Mouse (Mus musculus) ovary, postnatal 14 days (tissue): ENCODE data around the gene Ms4a6d.
"Not testable (repeated sequence)": the region's sequence is repeated elsewhere in the genome, so short reads cannot be mapped to it uniquely, and the experiment has no call there.

ENCODE experiments used
- DNase-seq: peaks from one replicate; pipeline ENCODE4 v3.0.0; 2022; ENCODE audit warnings: low spot score

The Ms4a6d gene

DNA sequence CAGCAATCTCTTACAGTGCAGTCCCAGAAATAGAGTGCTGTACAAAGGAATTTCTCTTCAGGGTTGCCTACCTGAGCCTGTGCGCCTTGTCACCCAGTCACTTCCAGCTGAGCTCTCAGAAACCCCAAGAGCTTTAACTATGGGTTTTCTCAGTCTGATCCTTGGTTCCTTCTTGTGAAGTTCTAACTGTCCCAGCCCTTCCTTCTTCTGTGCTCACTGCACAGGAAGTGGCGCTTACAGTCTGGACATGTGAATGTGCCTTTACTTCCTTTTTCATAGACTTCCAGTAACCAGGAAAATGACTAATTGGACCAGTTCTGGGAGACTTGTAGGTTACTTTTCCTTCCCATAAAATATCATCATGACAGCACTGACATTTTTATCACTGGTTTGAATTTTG is at the start of gene Ms4a6d:
TSS of gene Ms4a6d (minus strand) at position 247 of the 400 bp plus-strand sequence.
- DNase-seq = no peak

DNA sequence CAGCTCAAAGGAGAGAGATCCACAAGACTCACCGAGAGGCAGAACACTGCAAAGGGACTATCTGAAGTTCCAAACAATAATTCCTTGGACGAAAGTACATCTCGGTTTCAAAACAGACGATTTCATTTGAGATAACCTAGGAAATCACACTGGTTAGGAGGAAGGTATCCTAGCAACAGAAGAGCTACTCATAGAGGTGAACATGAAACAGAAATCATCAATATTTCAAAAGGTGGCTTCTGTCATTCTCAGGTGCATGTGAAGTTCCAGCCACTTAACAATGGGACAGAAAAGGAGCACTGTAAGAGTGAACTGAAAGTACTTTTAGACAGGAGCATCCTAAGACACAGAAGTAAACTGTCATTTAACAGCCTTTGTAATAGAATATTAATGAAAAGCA is 44.9 kb upstream of the Ms4a6d start:
- no peak for DNase-seq

DNA sequence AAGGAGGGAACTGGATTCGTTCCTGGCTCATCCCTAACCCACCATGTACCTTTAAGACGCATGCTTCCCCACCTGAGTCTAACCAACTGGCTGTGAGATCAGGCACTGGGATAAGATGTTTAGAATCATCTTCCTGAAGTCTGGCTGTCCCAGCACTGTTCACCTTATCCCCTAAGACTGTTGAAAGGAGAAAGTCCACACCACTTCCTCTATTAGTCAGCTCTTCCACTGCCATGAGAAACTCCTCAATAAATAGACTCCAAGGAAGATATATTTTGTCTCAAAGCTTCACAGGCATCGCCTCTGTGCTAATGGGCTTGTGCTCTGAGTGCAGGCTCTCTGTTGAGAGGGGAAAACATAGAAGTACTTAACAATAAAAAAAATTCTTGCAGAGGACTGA is 41.5 kb upstream of the Ms4a6d start:
- DNase-seq = no peak

DNA sequence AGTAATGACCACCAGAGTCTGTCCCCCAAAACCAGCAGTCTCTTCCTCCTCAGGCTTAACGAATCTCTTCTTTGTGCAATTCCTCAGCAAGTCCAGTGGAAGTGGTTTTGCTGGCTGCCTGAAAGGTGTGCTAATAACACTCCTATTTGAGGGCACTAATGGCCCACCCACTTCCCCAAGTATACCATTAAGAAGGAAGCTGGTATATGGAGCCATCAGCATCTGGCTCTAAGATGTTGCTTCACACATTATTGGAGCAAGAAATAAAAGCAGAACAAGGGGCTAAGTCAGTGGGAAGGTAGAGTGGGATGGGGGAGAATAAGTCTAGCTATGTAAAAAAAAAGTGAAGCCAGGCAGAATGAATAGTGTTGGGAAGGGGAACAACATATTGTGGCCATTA is 36.1 kb upstream of the Ms4a6d start, which contains the start of gene Ms4a3:
TSS of gene Ms4a3 (minus strand) at position 120 of the 400 bp plus-strand sequence.
- no peak for DNase-seq

DNA sequence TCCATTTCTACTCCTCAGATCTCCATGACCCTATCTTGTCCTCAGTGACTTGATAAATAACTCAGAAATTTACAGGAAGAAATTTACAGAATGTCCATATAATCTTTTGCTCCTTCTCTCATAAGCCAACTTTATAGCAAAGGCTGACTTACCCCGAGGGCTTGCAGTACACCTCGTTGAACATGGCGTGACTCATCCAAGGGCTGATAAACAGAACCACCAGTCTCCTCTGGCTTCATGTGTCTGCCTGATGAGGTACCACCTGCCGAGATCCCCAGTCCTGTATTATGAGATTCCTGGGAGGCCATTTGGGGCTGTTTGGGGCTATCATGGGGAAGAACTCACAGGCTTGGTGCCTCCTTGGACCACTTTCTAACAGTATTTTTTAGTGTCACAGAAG is 34.4 kb upstream of the Ms4a6d start:
- no peak for DNase-seq

DNA sequence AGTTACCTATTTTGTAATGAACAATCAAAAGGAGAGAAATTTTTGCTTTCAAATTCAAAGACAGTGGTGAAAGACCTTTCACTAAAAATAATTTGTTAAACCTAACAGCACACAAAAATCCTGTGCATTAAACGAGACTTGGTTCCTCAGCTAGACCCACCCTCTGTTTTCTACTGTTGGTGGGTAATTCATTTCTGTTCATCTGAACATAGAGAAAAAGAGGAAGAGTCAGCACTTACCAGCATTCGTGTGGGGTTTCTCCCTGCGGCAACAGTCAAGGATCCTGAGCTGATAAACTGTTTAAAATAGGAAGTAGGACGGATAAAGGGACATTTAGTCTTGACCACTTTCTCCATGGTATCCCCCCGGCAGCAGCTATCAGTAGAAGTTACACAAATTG is 30.9 kb upstream of the Ms4a6d start:
- DNase-seq = no peak

DNA sequence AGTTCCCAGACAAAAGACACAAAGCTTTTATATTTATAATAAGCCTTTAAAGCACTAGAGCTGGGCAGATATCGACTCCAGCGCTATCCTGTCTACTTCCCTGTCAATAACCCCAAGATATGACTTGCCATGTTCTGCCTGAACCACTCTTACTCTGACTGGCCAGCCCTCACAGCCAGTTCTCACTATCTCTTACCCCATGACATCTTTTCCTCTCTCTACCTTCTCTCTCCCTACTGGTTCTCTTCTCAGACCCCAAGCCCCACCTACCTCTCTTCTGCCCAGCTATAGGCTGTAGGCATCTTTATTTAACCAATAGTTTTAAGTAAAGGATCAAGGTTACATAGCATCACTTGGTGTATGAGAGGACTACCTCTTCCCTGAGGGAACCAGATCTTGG is 29.7 kb upstream of the Ms4a6d start:
- DNase-seq = no peak

DNA sequence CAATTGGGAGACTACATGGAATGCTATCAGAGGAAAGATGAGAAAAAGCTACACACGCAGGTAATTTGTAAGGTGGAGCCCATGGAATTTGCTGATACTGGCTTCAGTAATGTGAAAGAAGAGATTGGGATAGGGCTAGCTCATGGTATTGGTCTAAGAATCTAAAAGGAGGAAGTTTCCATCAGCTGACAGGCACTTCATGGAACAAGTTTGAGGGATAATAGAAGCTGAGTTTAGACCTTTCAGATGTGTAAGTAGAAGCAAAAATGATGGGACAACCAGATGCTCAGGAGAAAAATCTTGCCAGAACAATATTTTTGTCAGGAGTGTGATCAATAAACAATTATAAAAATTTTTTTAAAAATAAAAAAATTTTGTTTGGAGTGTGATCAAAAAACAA is 29.1 kb upstream of the Ms4a6d start:
- DNase-seq = no peak

DNA sequence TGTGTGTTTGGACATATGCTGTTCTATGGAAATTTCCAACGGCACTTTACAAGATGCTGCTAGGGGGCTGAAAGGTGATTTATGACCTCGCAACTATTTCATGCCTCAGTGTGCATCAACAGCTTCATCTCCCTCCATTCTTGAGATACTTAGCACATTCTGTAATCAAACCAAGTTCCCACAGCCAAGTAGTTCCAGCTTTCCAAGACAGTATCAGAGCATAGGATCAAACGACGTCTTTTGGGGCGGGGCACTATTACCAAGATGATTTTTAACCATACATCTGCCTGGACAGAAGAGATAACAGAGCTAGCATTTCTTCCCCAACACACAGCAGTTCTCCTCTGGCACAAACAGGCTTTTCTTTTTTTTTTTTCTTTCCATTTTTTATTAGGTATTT is 20.6 kb upstream of the Ms4a6d start:
- DNase-seq = no peak

DNA sequence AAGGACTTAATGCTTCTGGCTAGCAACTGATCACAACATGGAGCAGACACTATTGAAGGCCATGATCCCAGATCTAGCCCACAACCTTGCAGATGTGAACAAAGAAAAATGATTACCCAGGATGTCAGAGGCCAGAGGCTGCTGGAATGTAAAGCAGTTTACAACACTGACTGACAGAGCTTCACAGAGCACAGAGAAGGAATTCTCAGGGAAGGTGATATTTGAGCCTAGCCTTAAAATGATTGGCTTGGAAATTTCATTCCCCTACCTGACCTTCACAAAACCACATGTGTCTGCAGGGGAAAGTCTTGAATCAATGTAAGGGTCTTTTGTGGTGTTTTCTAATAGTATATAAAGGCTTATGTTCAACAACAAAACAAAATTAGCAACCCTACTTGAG is 20.2 kb upstream of the Ms4a6d start:
- no peak for DNase-seq

DNA sequence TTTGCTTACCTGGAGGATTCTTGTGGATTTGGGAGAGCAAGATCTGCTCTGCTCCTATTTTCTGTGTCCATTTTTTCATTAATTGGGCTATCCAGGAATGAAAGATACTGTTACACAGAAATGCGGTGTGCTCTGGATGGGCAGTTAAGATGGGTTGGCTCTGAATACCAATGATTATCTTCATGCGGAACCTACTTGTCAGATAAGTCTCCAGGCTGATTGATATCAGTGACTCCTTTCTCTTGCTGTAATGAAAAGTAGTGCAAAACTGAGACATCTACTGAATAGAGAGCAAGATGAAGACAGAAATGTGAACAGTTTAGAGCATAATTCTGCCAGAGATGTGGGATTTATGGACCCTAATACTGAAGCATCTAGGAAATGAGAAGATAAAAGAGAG is 18.9 kb upstream of the Ms4a6d start, which contains the start of gene Ms4a2:
TSS of gene Ms4a2 (minus strand) at position 169 of the 400 bp plus-strand sequence.
- DNase-seq = no peak

DNA sequence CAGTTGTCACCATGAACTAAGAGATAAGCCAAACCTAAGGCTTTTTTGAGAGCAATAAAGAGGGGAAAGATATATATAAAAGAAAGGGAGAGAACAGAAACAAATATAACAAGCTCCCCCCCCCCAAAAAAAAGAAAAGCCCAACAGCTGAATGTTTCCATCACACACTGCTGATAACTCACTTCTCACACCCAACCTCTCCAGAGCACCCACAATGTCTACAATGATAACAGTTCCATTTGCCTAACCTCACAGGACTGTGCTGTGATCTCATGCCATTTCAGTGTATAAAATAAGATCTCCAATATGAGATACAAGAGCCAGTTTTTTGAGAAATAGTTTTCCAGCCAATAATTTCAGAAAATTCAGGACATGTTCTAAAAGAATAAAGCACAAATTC is 13.3 kb upstream of the Ms4a6d start:
- no peak for DNase-seq

DNA sequence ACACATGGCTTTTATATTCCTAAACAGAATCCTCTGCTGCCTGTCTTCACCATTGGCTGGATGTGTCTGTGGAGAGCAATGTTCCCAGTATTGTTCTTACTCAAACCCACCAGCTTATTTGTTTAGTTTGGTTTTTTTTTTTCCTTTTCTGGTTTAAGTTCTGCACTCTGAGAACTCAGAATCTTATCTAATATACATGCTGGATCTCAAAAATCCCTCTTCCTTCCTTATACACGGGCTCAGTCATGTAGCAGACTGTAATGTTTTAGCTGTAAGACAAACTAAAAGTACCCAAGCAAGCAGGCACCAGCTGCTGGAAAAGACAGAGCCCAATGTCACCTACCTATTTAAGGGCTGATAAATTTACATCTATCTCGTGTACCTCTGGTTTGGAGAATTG is 10.2 kb upstream of the Ms4a6d start:
- no peak for DNase-seq

DNA sequence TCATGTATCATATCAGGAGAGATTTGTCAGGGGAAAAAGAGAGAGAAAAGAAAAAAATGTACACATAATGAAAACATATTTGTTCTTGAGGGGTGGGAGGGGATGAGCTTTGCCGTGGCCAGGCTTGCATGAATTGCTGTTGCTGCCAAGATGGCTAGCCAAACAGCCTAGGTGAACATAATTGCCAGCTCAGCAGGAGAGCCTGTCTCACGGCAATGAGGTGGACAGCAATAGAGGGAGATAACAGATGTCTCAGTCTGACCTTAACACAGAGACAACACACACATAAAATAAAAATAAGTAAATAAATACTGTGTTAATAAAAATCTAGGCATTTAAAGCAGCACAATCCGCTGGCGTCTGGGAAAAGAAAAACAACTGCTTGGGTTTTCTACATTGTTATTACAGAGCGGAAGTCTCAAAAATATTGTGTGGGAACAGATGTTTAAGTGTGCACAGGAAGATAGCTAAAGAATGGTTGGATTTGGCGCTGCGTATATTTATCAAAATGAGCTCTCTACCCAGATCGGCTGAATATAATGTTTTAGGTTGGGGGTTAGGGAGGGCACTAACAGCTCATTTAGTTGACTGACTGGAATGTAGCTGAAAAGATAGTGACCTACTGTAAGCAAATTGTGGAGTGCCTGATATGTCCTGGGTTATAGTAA is 9.3 kb upstream of the Ms4a6d start:
- DNase-seq = no peak

DNA sequence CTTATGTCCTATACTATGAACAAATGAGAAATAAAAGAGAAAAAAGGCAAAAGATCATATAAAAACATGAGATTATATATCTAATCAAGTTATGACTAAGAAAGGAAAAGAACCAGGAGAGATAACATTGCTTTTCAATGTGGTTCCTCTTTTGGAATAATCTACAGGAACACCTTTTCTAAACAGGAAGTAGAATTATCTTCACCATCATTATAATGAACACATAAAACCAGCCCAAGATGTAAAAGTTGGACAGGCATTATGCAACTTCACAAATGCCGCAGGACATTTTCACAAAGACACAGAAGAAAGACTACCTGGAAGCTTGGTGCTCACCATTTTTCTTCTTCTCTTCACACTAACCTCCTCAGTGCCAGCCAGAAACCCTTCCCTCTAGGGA is 8.4 kb upstream of the Ms4a6d start:
- DNase-seq = no peak

DNA sequence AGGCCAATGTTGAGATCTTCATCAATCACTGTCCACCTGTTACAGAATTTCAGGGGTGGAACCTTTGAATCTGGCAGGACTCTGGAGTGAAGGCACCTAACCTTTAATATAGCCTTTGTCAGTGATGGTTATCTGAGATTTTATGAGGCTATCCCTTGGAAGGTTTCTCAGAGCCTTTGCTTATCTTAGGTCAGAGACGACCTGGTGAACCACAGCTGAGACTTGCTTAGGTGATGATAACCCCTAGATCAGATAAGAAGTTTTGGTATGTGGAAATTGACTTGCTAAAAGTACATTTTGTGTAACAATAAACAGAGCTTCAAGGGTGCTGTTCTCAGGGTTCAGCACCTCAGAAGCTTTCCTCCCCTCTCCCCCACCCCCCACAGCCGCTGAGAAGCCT is 7.6 kb upstream of the Ms4a6d start:
- no peak for DNase-seq

DNA sequence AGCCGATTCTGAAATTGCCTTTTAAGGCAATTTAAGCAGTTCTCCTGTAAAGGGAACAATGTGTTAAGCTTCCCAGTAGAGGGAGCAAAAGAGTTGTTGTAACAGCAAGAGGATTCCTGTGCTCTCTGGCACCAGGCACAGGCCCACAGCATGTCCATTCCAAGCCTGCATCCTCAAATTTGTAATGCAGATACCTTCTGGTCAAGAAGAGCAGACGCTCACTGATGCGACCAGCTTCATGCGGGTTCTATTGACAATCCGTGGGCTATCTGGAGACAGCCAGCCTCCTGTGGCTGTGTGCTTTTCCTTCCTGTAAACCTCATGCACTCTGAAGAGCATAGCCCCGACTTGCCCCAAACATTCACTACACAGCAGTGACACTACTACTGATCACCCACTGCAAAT is 6.9 kb upstream of the Ms4a6d start:
- DNase-seq = peak; percentile 14

DNA sequence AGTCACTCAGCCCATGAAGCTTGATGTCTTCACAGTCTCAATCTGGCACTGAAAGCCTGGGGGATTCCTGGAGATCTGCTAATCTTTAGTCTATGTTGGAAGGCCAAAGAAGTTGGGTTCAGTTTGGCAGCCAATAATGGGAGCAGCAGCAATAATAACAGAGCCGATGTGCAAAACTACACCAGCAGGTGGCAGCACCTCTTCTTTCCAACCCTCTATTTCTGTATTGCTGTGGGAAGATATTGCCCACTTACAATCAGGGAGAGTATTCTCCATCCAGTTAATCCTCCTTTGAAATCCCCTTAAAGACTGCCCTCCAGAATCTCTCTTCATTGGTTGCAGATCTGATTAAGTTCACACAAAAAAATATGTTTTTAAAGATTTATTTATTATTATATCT is 3.5 kb upstream of the Ms4a6d start:
- peak; percentile 37 for DNase-seq

DNA sequence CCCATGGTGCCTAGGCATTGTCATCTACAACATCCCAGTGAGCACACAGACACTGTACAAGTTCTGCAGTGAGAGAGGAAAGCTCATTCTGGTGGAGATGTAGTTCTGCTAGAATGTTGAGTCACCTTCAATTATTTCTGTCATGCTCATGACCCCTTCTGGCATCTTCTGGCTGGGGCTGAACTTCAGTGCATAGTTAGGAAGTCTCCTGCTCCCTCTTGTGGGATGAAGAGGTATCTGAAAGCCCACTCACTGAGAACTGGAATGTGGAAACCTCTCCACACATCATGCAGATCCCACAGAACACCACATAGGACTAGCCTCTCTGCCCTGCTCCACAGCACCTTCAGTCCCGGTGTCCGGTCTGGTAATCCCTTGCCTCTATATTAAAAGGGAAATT is 2.6 kb downstream of the Ms4a6d start:
- peak; percentile 25 for DNase-seq

DNA sequence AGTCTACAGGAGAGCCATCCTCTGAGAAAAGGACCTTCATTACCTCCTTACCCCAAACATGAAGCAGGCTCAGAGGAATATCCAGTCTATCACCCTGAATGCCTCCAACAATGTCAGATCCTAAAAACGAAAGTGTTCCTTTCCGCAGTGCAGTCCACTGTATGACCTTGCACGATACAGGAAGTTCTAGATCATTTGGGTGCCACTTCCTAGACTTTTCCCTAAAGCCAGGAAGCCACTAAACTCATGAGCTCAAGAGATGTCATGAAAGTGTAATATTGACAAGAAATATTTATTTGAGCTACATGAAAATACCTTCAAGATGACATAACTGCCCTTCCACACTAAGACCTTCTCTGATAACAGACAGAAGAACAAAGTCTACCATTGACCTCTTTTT is 3.3 kb downstream of the Ms4a6d start:
- no peak for DNase-seq

DNA sequence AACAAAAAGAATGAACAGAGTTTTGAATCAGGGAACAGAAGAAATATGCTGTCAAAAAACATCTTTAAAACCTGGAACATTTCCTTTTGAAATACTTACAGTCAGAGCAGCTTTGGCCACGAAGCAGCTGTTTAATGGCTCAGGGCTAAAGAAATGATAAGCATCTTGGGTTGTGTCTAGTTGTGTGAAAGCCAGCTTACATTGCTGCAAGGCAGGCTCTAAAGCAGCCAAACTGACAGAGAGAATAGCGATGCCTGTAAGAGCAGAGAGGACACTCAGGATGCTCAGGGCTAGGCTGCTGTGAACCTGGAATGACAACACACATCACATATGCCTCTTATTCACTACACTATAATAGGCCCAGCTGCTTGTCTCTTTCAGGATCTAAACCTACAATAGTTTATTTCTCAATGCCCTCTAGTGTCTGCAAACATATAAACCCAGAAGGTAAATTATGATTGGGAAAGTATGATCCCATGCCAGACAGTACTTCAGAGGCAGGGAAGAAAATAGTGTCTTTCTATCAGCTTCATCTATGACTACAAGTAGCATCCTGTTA is 14.7 kb downstream of the Ms4a6d start:
- DNase-seq = no peak

DNA sequence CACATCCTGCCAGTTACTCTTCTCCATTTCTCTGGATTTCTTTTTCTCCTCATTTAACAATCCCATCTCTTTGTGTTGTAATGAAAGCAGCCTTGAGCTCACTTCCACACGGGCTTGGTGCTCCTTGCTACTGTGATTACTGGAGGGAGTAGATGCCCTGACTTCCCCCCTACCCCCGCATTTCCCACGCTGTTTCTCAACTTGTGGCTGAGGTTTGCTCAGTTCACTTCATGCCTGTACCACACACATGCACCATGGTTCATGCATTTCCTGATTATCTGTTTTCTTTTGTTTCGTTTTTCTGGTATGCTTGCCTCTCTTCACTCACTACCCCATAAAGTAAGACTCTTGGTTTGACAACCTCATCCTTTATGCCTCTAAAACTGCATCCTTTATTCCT is 15.4 kb downstream of the Ms4a6d start:
- DNase-seq = no peak

DNA sequence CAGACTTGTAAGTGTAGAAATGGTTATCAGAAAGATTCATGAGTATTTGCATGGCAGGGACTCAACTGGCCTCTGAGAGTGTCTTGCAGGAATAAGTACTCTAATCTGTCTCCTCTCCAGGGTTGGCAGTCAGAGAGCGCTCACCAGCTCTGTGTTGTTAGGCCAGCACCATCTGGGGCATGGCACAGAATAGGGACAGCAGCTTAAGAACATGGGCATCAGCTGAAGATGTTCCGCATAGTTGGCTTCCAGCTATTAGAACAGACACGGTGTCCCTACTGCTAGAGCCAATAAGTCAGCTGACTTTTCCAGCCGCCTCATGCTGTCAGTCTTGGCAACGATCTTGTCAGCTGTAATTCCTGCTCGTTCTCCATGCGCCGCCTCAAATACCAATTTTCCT is 29.7 kb downstream of the Ms4a6d start:
- no peak for DNase-seq

DNA sequence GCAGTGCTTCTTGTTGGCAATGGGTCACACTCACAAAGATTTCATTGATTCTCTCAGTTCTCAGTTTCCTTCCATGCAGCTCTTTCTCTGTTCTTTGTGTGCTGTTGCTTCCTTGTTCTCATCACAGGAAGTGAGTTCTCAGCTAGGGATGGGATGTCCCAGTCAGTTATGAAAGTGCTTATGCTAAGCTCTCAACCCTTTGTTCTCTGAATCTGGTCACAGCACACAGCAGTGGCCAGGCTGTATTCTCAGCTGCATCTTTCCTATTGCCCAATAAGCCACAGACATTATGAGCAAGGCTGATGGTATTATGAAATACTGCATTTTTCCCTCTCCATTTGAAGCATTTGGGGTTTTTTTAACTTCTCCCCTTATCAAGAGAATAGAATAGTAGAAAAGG is 45.1 kb downstream of the Ms4a6d start:
- not testable (repeated sequence) for DNase-seq
